Mouse (Mus musculus) gastrocnemius, postnatal 25 days (tissue): ENCODE data around the gene P3h4. TPM values are rescaled to one million over a fixed set of nuclear protein-coding genes. Genes with fewer than 3 reads are reported as not detected.
"Not testable (repeated sequence)": the region's sequence is repeated elsewhere in the genome, so short reads cannot be mapped to it uniquely, and the experiment has no call there.

Source experiments
- DNase-seq: peaks from one replicate; pipeline ENCODE4 v3.0.0; 2022
- microRNA-seq, 2 experiments: library from miRNA; unstranded; fragments of <30 nt; microRNA quantifications; one replicate each; pipeline ENCODE4 v1.2.0; 2021; ENCODE audit warnings: borderline replicate concordance in 2 of 2
- total RNA-seq, 2 experiments: library from RNA; stranded (reverse); gene quantifications; 1 replicate in 1 of 2; 2 replicates in 1 of 2; pipeline ENCODE4 v1.2.3; 2021

P3h4 gene
- total RNA-seq, 2 experiments from 2014 or later = 4.3 to 5.1 TPM

- not testable (repeated sequence) for DNase-seq
Observed at GRCm38 (mm10) chr11:100361059-100361458, 53.6 kb downstream of the P3h4 start.

GRCm38 (mm10) chr11:100360175-100360574 is 54.5 kb downstream of the P3h4 start:
- no peak for DNase-seq

Small RNA genes within 50 kb of the gene (microRNA-seq; reads per million reads assigned to microRNA genes)
- gene Gm27374 = 0 reads per million in 2 experiments

Other genes with a start within 250 kb of the P3h4 start
- gene Krt9, start 221.6 kb downstream of the P3h4 start, total RNA-seq = not detected
- not detected for gene Krt14, start 207.3 kb downstream of the P3h4 start, total RNA-seq
- gene Krt16, start 165.9 kb downstream of the P3h4 start, total RNA-seq = not detected
- not detected for gene Krt17, start 153.8 kb downstream of the P3h4 start, total RNA-seq
- gene Krt42, start 145.0 kb downstream of the P3h4 start, total RNA-seq = not detected
- 1,000 to 10,000 TPM; 1,016 to 1,083 TPM for gene Eif1, start 95.0 kb downstream of the P3h4 start, total RNA-seq
- gene Gast, start 80.4 kb downstream of the P3h4 start, total RNA-seq = not detected
- under 1 TPM; 0.27 to 0.28 TPM for gene Hap1, start 58.7 kb downstream of the P3h4 start, total RNA-seq
- 10 to 100 TPM; 72.0 to 79.8 TPM for gene Jup, start 17.1 kb downstream of the P3h4 start, total RNA-seq
- 1 to 10 TPM; 7.5 to 10.0 TPM for gene Fkbp10, start 861 bp upstream of the P3h4 start, total RNA-seq
- 1 to 10 TPM; 8.2 to 8.5 TPM for gene Nt5c3b, start 27.0 kb upstream of the P3h4 start, total RNA-seq
- gene Klhl10, start 27.1 kb upstream of the P3h4 start, total RNA-seq = under 1 TPM; 0.43 to 0.49 TPM
- gene Klhl11, start 57.9 kb upstream of the P3h4 start, total RNA-seq = 1 to 10 TPM; 3.8 to 3.9 TPM
- gene Acly, start 113.2 kb upstream of the P3h4 start, total RNA-seq = 10 to 100 TPM; 10.6 to 20.3 TPM
- under 1 TPM; 0.36 to 0.38 TPM for gene Ttc25, start 130.8 kb upstream of the P3h4 start, total RNA-seq
- 1 to 10 TPM; 8.6 to 9.6 TPM for gene Cnp, start 160.1 kb upstream of the P3h4 start, total RNA-seq
- gene Nkiras2, start 204.4 kb upstream of the P3h4 start, total RNA-seq = 10 to 100 TPM; 19.9 to 21.5 TPM
- 100 to 1,000 TPM; 123 to 126 TPM for gene Dnajc7, start 205.3 kb upstream of the P3h4 start, total RNA-seq